8 mouse cellular contexts compared by ENCODE assay signal in genomic region chr6:126535208-126535910, GRCm38 (mm10). TPM values are rescaled to one million over a fixed set of nuclear protein-coding genes. Genes with fewer than 3 reads are reported as not detected.
A peak's percentile ranks its signal among the peaks of the same experiment; 100 is the strongest.
DNase-seq lines count a peak whose midpoint lies in the region; ATAC-seq and TF ChIP-seq lines count a peak whose summit lies in the region.

Kcna5 (minus strand) TSS chr6:126535412.

- ATAC-seq in kidney, embryonic 15.5 days (replicated peaks; ENCODE audit: low FRiP score), result peak; percentile 89
- peak; percentile 87 for ATAC-seq in intestine, embryonic 14.5 days (replicated peaks; ENCODE audit: low FRiP score, low TSS enrichment, low read depth)
- ATAC-seq in megakaryocyte-erythroid progenitor cell, adult 5-6 weeks (replicated peaks; ENCODE audit: low FRiP score, low TSS enrichment, poor library complexity, severe bottlenecking), result no peak

- peak within 1 kb of the TSS; percentile 72 for H3K27ac ChIP-seq in kidney, embryonic 15.5 days
- H3K27ac ChIP-seq in intestine, embryonic 14.5 days (ENCODE audit: low read depth), result peak within 1 kb of the TSS; percentile 83

- H3K4me2 ChIP-seq in kidney, embryonic 15.5 days, result peak within 1 kb of the TSS; percentile 72
- H3K4me2 ChIP-seq in intestine, embryonic 14.5 days (ENCODE audit: low read length), result peak within 1 kb of the TSS; percentile 55

- H3K9ac ChIP-seq in kidney, embryonic 15.5 days, result peak within 1 kb of the TSS; percentile 39; the same call in 1 of the 2 replicates
- H3K9ac ChIP-seq in intestine, embryonic 14.5 days (ENCODE audit: low read length), result peak within 1 kb of the TSS; percentile 29

- TF ChIP-seq CTCF in brain, embryonic 14.5 days (IDR thresholded peaks at IDR 0.05; ENCODE audit: borderline replicate concordance, extremely low read depth, insufficient read depth, insufficient read length), result no peak

- peak within 1 kb of the TSS; percentile 36 for H3K4me3 ChIP-seq in kidney, embryonic 15.5 days (replicated peaks)
- peak within 1 kb of the TSS; percentile 27 for H3K4me3 ChIP-seq in intestine, embryonic 14.5 days (ENCODE audit: low read depth, low read length)

- no peak for DNase-seq in kidney, adult 8-10 months
- DNase-seq in brain, embryonic 14.5 days (ENCODE audit: low read depth), result peak; percentile 72
- DNase-seq in gonadal fat pad, adult 2 months (ENCODE audit: low read depth), result no peak
- peak; percentile 79 for DNase-seq in intestine, embryonic 14.5 days (ENCODE audit: low spot score)
- peak; percentile 61 for DNase-seq in neural tube, embryonic 10.5 days (ENCODE audit: extremely low spot score, low spot score)
- DNase-seq in cerebellum, postnatal 25 days, result no peak

- WGBS in kidney, embryonic 15.5 days, result under 1% methylated on average over 15 of the region's 15 CpGs
- 3% methylated on average over 15 of the region's 15 CpGs for WGBS in intestine, embryonic 14.5 days

- peaks cover 28% of the 10 kb centered on the region for H3K27me3 ChIP-seq in kidney, embryonic 15.5 days
- no peaks in the 10 kb centered on the region; the same call in 1 of the 2 replicates for H3K27me3 ChIP-seq in intestine, embryonic 14.5 days (replicated peaks; ENCODE audit: control insufficient read depth, insufficient read depth, low read length)

- no peak for TF ChIP-seq POLR2A in brain, embryonic 14.5 days (IDR thresholded peaks at IDR 0.05; ENCODE audit: borderline replicate concordance, extremely low read depth, insufficient read depth, insufficient read length, poor library complexity, severe bottlenecking)

- no peaks in the 10 kb centered on the region for H3K36me3 ChIP-seq in kidney, embryonic 15.5 days
- no peaks in the 10 kb centered on the region for H3K36me3 ChIP-seq in intestine, embryonic 14.5 days (ENCODE audit: control insufficient read depth, insufficient read depth, low read length)

- H3K4me1 ChIP-seq in kidney, embryonic 15.5 days, result peaks cover 26% of the 10 kb centered on the region
- peaks cover 22% of the 10 kb centered on the region for H3K4me1 ChIP-seq in intestine, embryonic 14.5 days (replicated peaks; ENCODE audit: control insufficient read depth, insufficient read depth, low read length)

- no peaks in the 10 kb centered on the region for H3K9me3 ChIP-seq in kidney, embryonic 15.5 days (replicated peaks)
- no peaks in the 10 kb centered on the region for H3K9me3 ChIP-seq in intestine, embryonic 14.5 days (ENCODE audit: control insufficient read depth, low read length)

RNA-seq across cellular contexts. Expression of gene Kcna5, which starts in this region (rescaled TPM):
- 3.2 and 4.5 TPM in 2 replicates for polyA plus RNA-seq in kidney, embryonic 15.5 days (2015; fragmentation: Nextera tagmentation; extraction: Ambion mirVana)
- polyA plus RNA-seq in brain, embryonic 14.5 days (2012; rRNA removed), result 2.0 and 2.3 TPM in 2 replicates
- polyA plus RNA-seq in gonadal fat pad, adult 2 months (2012; rRNA removed), result 9.4 and 10.7 TPM in 2 replicates
- 10.5 and 11.5 TPM in 2 replicates for polyA plus RNA-seq in intestine, embryonic 14.5 days (2014; fragmentation: Nextera tagmentation; extraction: Ambion mirVana)
- not detected in 2 replicates for total RNA-seq in megakaryocyte-erythroid progenitor cell, adult 5-6 weeks (2014; fragmentation: Nextera tagmentation)
- total RNA-seq in megakaryocyte-erythroid progenitor cell, adult 5-6 weeks (2017), result not detected in 2 replicates

Comparison
In these comparisons a context has a peak if more than half of its experiments do, and no peak if none do; other contexts are left out.
1. DNase-seq: peak in brain, embryonic 14.5 days (single experiment), intestine, embryonic 14.5 days (single experiment) and neural tube, embryonic 10.5 days (single experiment); none in kidney, adult 8-10 months (0 of 2), gonadal fat pad, adult 2 months (single experiment) and cerebellum, postnatal 25 days (0 of 2).